Mouse (Mus musculus) kidney, embryonic 14.5 days (tissue): ENCODE measurements at regions not wholly inside any gene's neighbourhood (a gene's known extent, or its start where the extent isn't known, plus 50 kb on each side); places are given as distances from the start of the nearest gene placed in this dataset.
A peak's percentile ranks its signal among the peaks of the same experiment; 100 is the strongest.
"Not testable (repeated sequence)": the region's sequence is repeated elsewhere in the genome, so short reads cannot be mapped to it uniquely, and the experiment has no call there.

Experiments used
- ATAC-seq: fragments of 200-750 bp; cut with Nextera tagmentation; 2 replicates; pipeline ENCODE4 v1.8.0; 2017; ENCODE audit warnings: moderate number of reproducible peaks, mild to moderate bottlenecking, moderate TSS enrichment, moderate library complexity; ENCODE audit not compliant: low FRiP score, low TSS enrichment
- H3K27ac ChIP-seq: fragments of 300-500 bp; sonication (generic); 2 replicates; pipeline ENCODE4 v1.5.1; 2014; ENCODE audit warnings: low read depth, mild to moderate bottlenecking, low read length, moderate library complexity, mixed read lengths
- H3K27me3 ChIP-seq: fragments of 300-500 bp; sonication (generic); 2 replicates; pipeline ENCODE4 v1.6.1; 2014; ENCODE audit warnings: mild to moderate bottlenecking, low read length; ENCODE audit not compliant: control insufficient read depth, insufficient read depth
- H3K36me3 ChIP-seq: fragments of 300-500 bp; sonication (generic); 2 replicates; pipeline ENCODE4 v1.6.1; 2014; ENCODE audit warnings: low read length, mixed read lengths; ENCODE audit not compliant: control insufficient read depth, insufficient read depth
- H3K4me1 ChIP-seq: fragments of 300-500 bp; sonication (generic); 2 replicates; pipeline ENCODE4 v1.6.1; 2014; ENCODE audit warnings: low read length, mixed read lengths; ENCODE audit not compliant: control insufficient read depth, insufficient read depth
- H3K4me2 ChIP-seq: fragments of 300-500 bp; sonication (generic); replicated peaks from 2 replicates; pipeline ENCODE4 v1.6.1; 2014; ENCODE audit warnings: low read depth, mild to moderate bottlenecking, low read length
- H3K4me3 ChIP-seq: fragments of 300-500 bp; sonication (generic); 2 replicates; pipeline ENCODE4 v1.5.1; 2014; ENCODE audit warnings: mild to moderate bottlenecking, low read length
- H3K9ac ChIP-seq: fragments of 300-500 bp; sonication (generic); 2 replicates; pipeline ENCODE4 v1.6.1; 2014; ENCODE audit warnings: low read depth, mild to moderate bottlenecking, low read length, moderate library complexity
- H3K9me3 ChIP-seq: fragments of 300-500 bp; sonication (generic); 2 replicates; pipeline ENCODE4 v1.6.1; 2016; ENCODE audit warnings: low read length; ENCODE audit not compliant: control insufficient read depth
- WGBS: fragments of 180-500 bp; shearing (Covaris S2); extraction: QIAGEN DNeasy Blood & Tissue Kit; methylation state at CpG from one replicate; pipeline ENCODE4 v1.1.7; 2014; 5-methylcytosine and 5-hydroxymethylcytosine counted together

- Histone ChIP-seq H3K27ac (no peak overlapping the region), H3K9me3 (no peaks in the 10 kb centered on the region), H3K27me3 (no peaks in the 10 kb centered on the region), H3K4me1 (peaks cover 18% of the 10 kb centered on the region), H3K4me2 (no peak overlapping the region), H3K4me3 (no peak overlapping the region), H3K36me3 (no peaks in the 10 kb centered on the region), H3K9ac (no peak overlapping the region)
- no peak for ATAC-seq
- 44% methylated on average over 9 of the region's 9 CpGs for WGBS
Observed at GRCm38 (mm10) chr17:31772201-31772820, 83.3 kb downstream of the Sik1 start.

DNA sequence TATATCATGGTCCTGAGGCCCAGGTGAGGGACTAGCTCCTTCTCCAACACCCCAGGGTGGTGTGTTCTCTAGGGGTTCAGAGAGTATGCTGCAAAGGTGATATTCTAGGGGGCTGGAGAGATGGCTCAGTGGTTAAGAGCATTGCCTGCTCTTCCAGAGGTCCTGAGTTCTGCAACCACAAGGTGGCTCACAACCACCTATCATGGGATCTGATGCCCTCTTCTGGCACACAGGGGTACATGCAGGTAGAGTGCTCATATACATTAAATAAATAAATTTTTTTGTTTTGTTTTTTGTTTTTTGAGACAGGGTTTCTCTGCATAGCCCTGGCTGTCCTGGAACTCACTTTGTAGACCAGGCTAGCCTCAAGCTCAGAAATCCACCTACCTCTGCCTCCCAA, 81.7 kb downstream of the Sik1 start:
- not testable (repeated sequence) for H3K9me3 ChIP-seq, H3K27ac ChIP-seq, H3K27me3 ChIP-seq, H3K9ac ChIP-seq, H3K4me2 ChIP-seq, H3K36me3 ChIP-seq, H3K4me3 ChIP-seq, ATAC-seq
- peaks cover 24% of the 10 kb centered on the region for H3K4me1 ChIP-seq

- Histone ChIP-seq H3K9ac (no peak overlapping the region), H3K27me3 (no peaks in the 10 kb centered on the region), H3K4me3 (no peak overlapping the region), H3K9me3 (no peaks in the 10 kb centered on the region), H3K36me3 (no peaks in the 10 kb centered on the region), H3K4me2 (no peak overlapping the region), H3K4me1 (peaks cover 30% of the 10 kb centered on the region), H3K27ac (no peak overlapping the region)
- no peak for ATAC-seq
- WGBS = 80% methylated on average over 4 of the region's 5 CpGs
Observed at GRCm38 (mm10) chr17:31775037-31775436, 80.6 kb downstream of the Sik1 start.

GRCm38 (mm10) chr17:31775966-31776365, 79.6 kb downstream of the Sik1 start:
- H3K9ac ChIP-seq = no peak overlapping the region
- no peak overlapping the region for H3K27ac ChIP-seq
- H3K4me2 ChIP-seq = no peak overlapping the region
- peaks cover 30% of the 10 kb centered on the region for H3K4me1 ChIP-seq
- no peak for ATAC-seq
- no peak overlapping the region for H3K4me3 ChIP-seq
- H3K27me3 ChIP-seq = no peaks in the 10 kb centered on the region
- 89% methylated on average over 3 of the region's 3 CpGs for WGBS
- H3K36me3 ChIP-seq = no peaks in the 10 kb centered on the region
- H3K9me3 ChIP-seq = no peaks in the 10 kb centered on the region

- peaks cover 26% of the 10 kb centered on the region for H3K4me1 ChIP-seq
- H3K27ac ChIP-seq = peak overlapping the region; percentile 83
- 24% methylated on average over 9 of the region's 9 CpGs for WGBS
- no peak overlapping the region for H3K4me2 ChIP-seq
- H3K4me3 ChIP-seq = no peak overlapping the region
- no peak overlapping the region for H3K9ac ChIP-seq
- H3K36me3 ChIP-seq = no peaks in the 10 kb centered on the region
- no peaks in the 10 kb centered on the region for H3K9me3 ChIP-seq
- H3K27me3 ChIP-seq = no peaks in the 10 kb centered on the region
- peak; percentile 93 for ATAC-seq
Observed at GRCm38 (mm10) chr17:31776949-31777607, 78.5 kb downstream of the Sik1 start.

- Histone ChIP-seq H3K4me1 (peaks cover 23% of the 10 kb centered on the region), H3K4me2 (no peak overlapping the region), H3K4me3 (no peak overlapping the region), H3K9ac (no peak overlapping the region), H3K36me3 (no peaks in the 10 kb centered on the region), H3K27me3 (no peaks in the 10 kb centered on the region), H3K27ac (peak overlapping the region; percentile 83), H3K9me3 (no peaks in the 10 kb centered on the region)
- no peak for ATAC-seq
- WGBS = 68% methylated on average over 5 of the region's 5 CpGs
Observed at GRCm38 (mm10) chr17:31777751-31778150, 77.9 kb downstream of the Sik1 start.

GRCm38 (mm10) chr17:31779466-31779865, 76.1 kb downstream of the Sik1 start:
- no peak for ATAC-seq
- H3K4me1 ChIP-seq = peaks cover 23% of the 10 kb centered on the region
- H3K9ac ChIP-seq = no peak overlapping the region
- 40% methylated on average over 3 of the region's 3 CpGs for WGBS
- H3K4me3 ChIP-seq = no peak overlapping the region
- no peaks in the 10 kb centered on the region for H3K9me3 ChIP-seq
- H3K27ac ChIP-seq = peak overlapping the region; percentile 66
- no peaks in the 10 kb centered on the region for H3K36me3 ChIP-seq
- H3K4me2 ChIP-seq = no peak overlapping the region
- H3K27me3 ChIP-seq = no peaks in the 10 kb centered on the region

DNA sequence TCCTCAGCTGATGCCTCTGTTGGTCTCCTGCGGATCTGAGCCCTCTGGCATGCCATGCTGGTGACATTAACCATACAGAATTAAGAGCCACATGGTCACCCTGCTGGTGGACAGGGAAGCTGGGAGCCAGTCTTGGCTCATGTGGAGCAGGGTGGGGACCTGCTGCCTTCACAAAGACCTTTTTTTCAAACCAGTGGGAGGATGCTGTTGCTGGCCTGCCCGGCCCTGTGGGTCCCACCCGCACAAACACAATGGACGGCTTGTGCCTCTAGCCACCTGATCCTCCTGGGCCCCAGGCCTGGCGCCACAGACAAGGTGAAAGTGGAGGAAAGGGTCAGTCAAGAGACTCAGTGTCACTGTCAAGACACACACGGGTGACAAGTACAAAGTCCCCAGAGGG, 73.4 kb downstream of the Sik1 start:
- H3K27me3 ChIP-seq = no peaks in the 10 kb centered on the region
- no peak overlapping the region for H3K4me2 ChIP-seq
- no peak overlapping the region for H3K4me3 ChIP-seq
- H3K9ac ChIP-seq = no peak overlapping the region
- 65% methylated on average over 6 of the region's 6 CpGs for whole genome bisulfite sequencing
- H3K27ac ChIP-seq = no peak overlapping the region
- no peaks in the 10 kb centered on the region for H3K9me3 ChIP-seq
- H3K4me1 ChIP-seq = peaks cover 17% of the 10 kb centered on the region
- ATAC-seq = no peak
- no peaks in the 10 kb centered on the region for H3K36me3 ChIP-seq

DNA sequence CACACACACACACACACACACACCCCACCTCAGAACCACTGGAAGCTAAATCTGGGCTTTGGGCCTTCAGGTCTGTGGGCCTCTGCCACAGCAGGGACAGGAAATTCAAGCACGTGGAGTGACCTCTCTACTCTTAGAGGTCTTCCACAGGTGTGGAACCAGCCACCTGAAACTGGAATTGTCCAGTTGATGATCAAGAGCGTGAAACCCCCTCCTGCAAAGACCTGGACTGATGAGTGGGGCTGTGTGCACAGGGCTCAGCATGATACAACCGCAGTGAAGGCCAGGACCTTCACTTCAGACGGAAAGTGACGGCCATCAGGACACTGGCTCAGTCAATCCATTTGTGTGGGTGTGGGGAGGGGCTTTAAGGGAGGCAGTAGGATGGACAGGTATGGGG, 72.5 kb downstream of the Sik1 start:
- H3K27me3 ChIP-seq = no peaks in the 10 kb centered on the region
- no peak overlapping the region for H3K4me2 ChIP-seq
- 88% methylated on average over 5 of the region's 5 CpGs for WGBS
- H3K9ac ChIP-seq = no peak overlapping the region
- H3K4me3 ChIP-seq = no peak overlapping the region
- no peak overlapping the region for H3K27ac ChIP-seq
- ATAC-seq = no peak
- H3K36me3 ChIP-seq = no peaks in the 10 kb centered on the region
- no peaks in the 10 kb centered on the region for H3K9me3 ChIP-seq
- H3K4me1 ChIP-seq = peaks cover 8% of the 10 kb centered on the region
